Mouse (Mus musculus) B cell, adult 2 months (primary cell): Measurements from ENCODE around the gene Zfpm1.

ENCODE experiments used
- DNase-seq, 2 experiments: peaks; one replicate each; pipeline ENCODE4 v3.0.0; 2022

Gene Zfpm1

GRCm38 (mm10) chr8:122276308-122276707 lies 5.6 kb upstream of the Zfpm1 start:
- DNase-seq: no peak

- DNase-seq: no peak
These were observed 4.5 kb upstream of the Zfpm1 start for GRCm38 (mm10) chr8:122277204-122277995.

- no peak for DNase-seq
These were observed 1.8 kb upstream of the Zfpm1 start for GRCm38 (mm10) chr8:122280156-122280555.

GRCm38 (mm10) chr8:122280588-122281316 lies 1.2 kb upstream of the Zfpm1 start:
- DNase-seq: no peak

- DNase-seq: peak; percentile 100
These were observed 465 bp upstream of the Zfpm1 start for GRCm38 (mm10) chr8:122281317-122282034.

GRCm38 (mm10) chr8:122282501-122283355 lies 787 bp downstream of the Zfpm1 start:
- DNase-seq: peak; percentile 54

GRCm38 (mm10) chr8:122283356-122284202 lies 1.6 kb downstream of the Zfpm1 start:
- peak; percentile 38 to 51 for DNase-seq

GRCm38 (mm10) chr8:122284203-122284658 lies 2.3 kb downstream of the Zfpm1 start:
- DNase-seq: peak; percentile 74 to 76

- DNase-seq: peak; percentile 68 to 70
These were observed 2.8 kb downstream of the Zfpm1 start for GRCm38 (mm10) chr8:122284659-122285261.

GRCm38 (mm10) chr8:122285727-122286126 lies 3.8 kb downstream of the Zfpm1 start:
- peak; percentile 81 to 85 for DNase-seq

GRCm38 (mm10) chr8:122286899-122287298 lies 5.0 kb downstream of the Zfpm1 start:
- no peak for DNase-seq

GRCm38 (mm10) chr8:122287742-122288141 lies 5.8 kb downstream of the Zfpm1 start:
- no peak for DNase-seq

GRCm38 (mm10) chr8:122288344-122288743 lies 6.4 kb downstream of the Zfpm1 start:
- DNase-seq: no peak

- DNase-seq: no peak
These were observed 9.1 kb downstream of the Zfpm1 start for GRCm38 (mm10) chr8:122291075-122291474.

GRCm38 (mm10) chr8:122291549-122291948 lies 9.6 kb downstream of the Zfpm1 start:
- DNase-seq: no peak

GRCm38 (mm10) chr8:122293484-122293883 lies 11.5 kb downstream of the Zfpm1 start:
- DNase-seq: no peak

GRCm38 (mm10) chr8:122294273-122294683 lies 12.3 kb downstream of the Zfpm1 start:
- DNase-seq: no peak

- DNase-seq: no peak
These were observed 13.4 kb downstream of the Zfpm1 start for GRCm38 (mm10) chr8:122295389-122295788.

- no peak for DNase-seq
These were observed 14.4 kb downstream of the Zfpm1 start for GRCm38 (mm10) chr8:122296173-122297001.
